Mouse (Mus musculus) embryonic fibroblast, embryonic 13.5 days (primary cell): ENCODE measurements around the gene Actb. TPM values are rescaled to one million over a fixed set of nuclear protein-coding genes. Genes with fewer than 3 reads are reported as not detected.

Experiments
- H3K27ac ChIP-seq: 2 replicates; pipeline ENCODE4 v1.5.1; 2012; ENCODE audit warnings: low read length, control low read depth, inconsistent platforms; ENCODE audit not compliant: insufficient read depth
- H3K4me1 ChIP-seq: 2 replicates; pipeline ENCODE4 v1.6.1; 2011; ENCODE audit warnings: low read length; ENCODE audit not compliant: control insufficient read depth, insufficient read depth
- H3K4me3 ChIP-seq: 2 replicates; pipeline ENCODE4 v1.5.1; 2011; ENCODE audit warnings: mild to moderate bottlenecking, control low read depth, low read length; ENCODE audit not compliant: insufficient read depth
- CTCF ChIP-seq: IDR thresholded peaks from 2 replicates; pipeline ENCODE4 v1.5.1; 2011; ENCODE audit warnings: mild to moderate bottlenecking, control low read depth, low read length, moderate library complexity, borderline replicate concordance; ENCODE audit not compliant: insufficient read depth
- POLR2A ChIP-seq: IDR thresholded peaks from 2 replicates; pipeline ENCODE4 v1.6.1; 2011; ENCODE audit warnings: low read depth, mild to moderate bottlenecking, control low read depth, low read length, moderate library complexity
- polyA plus RNA-seq: library from polyadenylated mRNA; stranded (reverse); fragments of >200 nt; gene quantifications from 2 replicates; pipeline ENCODE4 v1.2.4, GENCODE M21; 2011; ENCODE audit warnings: low read depth; ENCODE audit not compliant: missing spikeins, insufficient read length

Actb gene
- polyA plus RNA-seq, 1 experiment, result 7,994 TPM

- Histone ChIP-seq H3K4me1 (no peaks in the 10 kb centered on the region), H3K27ac (no peak overlapping the region), H3K4me3 (no peak overlapping the region)
- TF ChIP-seq POLR2A (peak; percentile 38; the same call in 1 of the 2 replicates), CTCF (no peak)
Measured at GRCm38 (mm10) chr5:142935642-142936335, 29.2 kb upstream of the Actb start.

GRCm38 (mm10) chr5:142932731-142933130 lies 26.2 kb upstream of the Actb start:
- TF ChIP-seq POLR2A (no peak; the same call in 1 of the 2 replicates), CTCF (no peak)
- Histone ChIP-seq H3K4me1 (no peaks in the 10 kb centered on the region), H3K4me3 (no peak overlapping the region), H3K27ac (no peak overlapping the region)

- Histone ChIP-seq H3K4me3 (no peak overlapping the region), H3K4me1 (peaks cover 2% of the 10 kb centered on the region; the same call in 1 of the 2 replicates), H3K27ac (peak overlapping the region; percentile 25)
- TF ChIP-seq CTCF (peak; percentile 59; the same call in 1 of the 2 replicates), POLR2A (no peak; the same call in 1 of the 2 replicates)
Measured at GRCm38 (mm10) chr5:142932084-142932685, 25.6 kb upstream of the Actb start.

GRCm38 (mm10) chr5:142931241-142931745 lies 24.7 kb upstream of the Actb start:
- Histone ChIP-seq H3K27ac (peak overlapping the region; percentile 25; the same call in 1 of the 2 replicates), H3K4me3 (no peak overlapping the region), H3K4me1 (peaks cover 6% of the 10 kb centered on the region; the same call in 1 of the 2 replicates)
- TF ChIP-seq CTCF (no peak), POLR2A (0 out of 2 replicates have a peak, but pooled peaks have one; percentile 23)

GRCm38 (mm10) chr5:142929400-142929752 lies 22.8 kb upstream of the Actb start:
- TF ChIP-seq CTCF (no peak), POLR2A (peak; percentile 13; the same call in 1 of the 2 replicates)
- Histone ChIP-seq H3K27ac (peak overlapping the region; percentile 91), H3K4me1 (peaks cover 12% of the 10 kb centered on the region), H3K4me3 (peak overlapping the region; percentile 37)

- Histone ChIP-seq H3K4me3 (peak overlapping the region; percentile 37), H3K27ac (peak overlapping the region; percentile 91), H3K4me1 (peaks cover 12% of the 10 kb centered on the region)
- TF ChIP-seq CTCF (no peak), POLR2A (peak; percentile 60)
Measured at GRCm38 (mm10) chr5:142928749-142929399, 22.3 kb upstream of the Actb start.

- TF ChIP-seq POLR2A, result no peak
- no peak for TF ChIP-seq CTCF
- Histone ChIP-seq H3K4me1 (peaks cover 12% of the 10 kb centered on the region), H3K4me3 (no peak overlapping the region), H3K27ac (peak overlapping the region; percentile 85)
Measured at GRCm38 (mm10) chr5:142927341-142927930, 20.9 kb upstream of the Actb start.

- H3K4me1 ChIP-seq, result peaks cover 12% of the 10 kb centered on the region
- H3K27ac ChIP-seq, result peak overlapping the region; percentile 85
- TF ChIP-seq POLR2A, result no peak
- TF ChIP-seq CTCF, result no peak
- H3K4me3 ChIP-seq, result no peak overlapping the region
Measured at GRCm38 (mm10) chr5:142926940-142927228, 20.3 kb upstream of the Actb start.

GRCm38 (mm10) chr5:142926204-142926939 lies 19.8 kb upstream of the Actb start:
- no peak overlapping the region for H3K4me3 ChIP-seq
- H3K27ac ChIP-seq, result peak overlapping the region; percentile 85
- TF ChIP-seq CTCF, result no peak
- TF ChIP-seq POLR2A, result no peak
- peaks cover 15% of the 10 kb centered on the region for H3K4me1 ChIP-seq
